Comparison of ENCODE assay signal across 8 mouse cellular contexts in the genomic region with DNA sequence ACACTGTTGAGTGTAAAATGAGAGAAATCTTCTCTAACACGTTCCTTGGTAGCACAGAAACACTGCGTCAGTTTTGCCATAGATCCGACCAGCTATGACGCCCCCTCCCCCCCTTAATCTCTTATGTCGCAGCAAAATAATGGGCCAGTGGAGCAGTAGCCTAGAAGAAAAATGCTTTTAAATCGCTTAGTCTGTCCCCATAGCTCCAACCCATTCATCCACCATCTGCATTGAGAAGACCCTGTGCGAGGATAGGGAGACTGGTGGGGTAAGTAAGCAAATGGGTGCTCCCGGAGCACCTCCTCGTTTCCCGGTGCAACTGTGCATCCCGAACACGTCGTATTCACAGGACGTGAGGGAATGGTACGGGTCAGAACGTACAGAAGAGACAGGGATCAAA. TPM values are rescaled to one million over a fixed set of nuclear protein-coding genes. Genes with fewer than 3 reads are reported as not detected.
DNase-seq lines count a peak whose midpoint lies in the region; ATAC-seq and TF ChIP-seq lines count a peak whose summit lies in the region.

No protein-coding gene starts in this region.

- H3K4me2 ChIP-seq in heart, embryonic 16.5 days (ENCODE audit: low read depth, low read length): peak overlapping the region; percentile 78
- H3K4me2 ChIP-seq in intestine, postnatal 0 days (replicated peaks; ENCODE audit: low read depth): peak overlapping the region; percentile 91
- H3K4me2 ChIP-seq in neural tube, embryonic 14.5 days (ENCODE audit: low read depth, low read length): peak overlapping the region; percentile 64

- H3K4me3 ChIP-seq in heart, embryonic 16.5 days (ENCODE audit: low read length): peak overlapping the region; percentile 95
- peak overlapping the region; percentile 99 for H3K4me3 ChIP-seq in E14TG2a.4 (replicated peaks; ENCODE audit: low read length)
- H3K4me3 ChIP-seq in intestine, postnatal 0 days (ENCODE audit: low read depth, low read length): peak overlapping the region; percentile 76
- H3K4me3 ChIP-seq in neural tube, embryonic 14.5 days (ENCODE audit: low read depth, low read length): peak overlapping the region; percentile 79

- no peak for ATAC-seq in heart, embryonic 16.5 days (replicated peaks; ENCODE audit: extremely low read depth, insufficient read depth, low FRiP score)
- no peak for ATAC-seq in intestine, postnatal 0 days
- peak; percentile 18 for ATAC-seq in neural tube, embryonic 14.5 days (ENCODE audit: low read depth)

- no peak for DNase-seq in heart, adult 8-10 months (ENCODE audit: low spot score)
- DNase-seq in embryo, embryonic 11 days: peak; percentile 37
- DNase-seq in spleen, postnatal 4 days (ENCODE audit: low spot score in 2 of 2): no peak
- DNase-seq in cerebellum, adult 11 months: no peak

- no peaks in the 10 kb centered on the region for H3K36me3 ChIP-seq in heart, embryonic 16.5 days (ENCODE audit: control insufficient read depth, insufficient read depth)
- H3K36me3 ChIP-seq in E14TG2a.4 (ENCODE audit: insufficient read depth, low read length): no peaks in the 10 kb centered on the region
- H3K36me3 ChIP-seq in intestine, postnatal 0 days (ENCODE audit: control insufficient read depth, insufficient read depth): no peaks in the 10 kb centered on the region
- H3K36me3 ChIP-seq in neural tube, embryonic 14.5 days (ENCODE audit: control insufficient read depth, insufficient read depth, low read length): no peaks in the 10 kb centered on the region

- no peak for TF ChIP-seq CTCF in E14TG2a.4 (conservative IDR thresholded peaks at IDR 0.05; ENCODE audit: low read length)
- TF ChIP-seq CTCF in intestine, postnatal 0 days (IDR thresholded peaks at IDR 0.05; ENCODE audit: low read depth): no peak

- H3K27ac ChIP-seq in heart, embryonic 16.5 days (ENCODE audit: low read length): peak overlapping the region; percentile 85
- peak overlapping the region; percentile 37 for H3K27ac ChIP-seq in intestine, postnatal 0 days (ENCODE audit: low read depth, low read length)
- H3K27ac ChIP-seq in neural tube, embryonic 14.5 days (ENCODE audit: low read depth, low read length): peak overlapping the region; percentile 93

- no peaks in the 10 kb centered on the region for H3K27me3 ChIP-seq in heart, embryonic 16.5 days (ENCODE audit: control insufficient read depth, insufficient read depth, low read length)
- no peaks in the 10 kb centered on the region for H3K27me3 ChIP-seq in E14TG2a.4 (ENCODE audit: insufficient read depth, low read length)
- H3K27me3 ChIP-seq in intestine, postnatal 0 days (replicated peaks; ENCODE audit: control insufficient read depth, insufficient read depth, low read length): no peaks in the 10 kb centered on the region
- H3K27me3 ChIP-seq in neural tube, embryonic 14.5 days (ENCODE audit: control insufficient read depth, insufficient read depth, low read length): no peaks in the 10 kb centered on the region

- 1% methylated on average over 16 of the region's 16 CpGs for WGBS in heart, embryonic 16.5 days
- WGBS in intestine, postnatal 0 days: under 1% methylated on average over 16 of the region's 16 CpGs
- WGBS in neural tube, embryonic 14.5 days: under 1% methylated on average over 16 of the region's 16 CpGs

- no peaks in the 10 kb centered on the region for H3K9me3 ChIP-seq in heart, embryonic 16.5 days (replicated peaks; ENCODE audit: control insufficient read depth, low read length)
- H3K9me3 ChIP-seq in E14TG2a.4 (ENCODE audit: low read length): no peaks in the 10 kb centered on the region
- no peaks in the 10 kb centered on the region for H3K9me3 ChIP-seq in intestine, postnatal 0 days (ENCODE audit: control insufficient read depth)
- H3K9me3 ChIP-seq in neural tube, embryonic 14.5 days (ENCODE audit: control insufficient read depth, low read length): no peaks in the 10 kb centered on the region

- H3K9ac ChIP-seq in heart, embryonic 16.5 days (ENCODE audit: low read length): peak overlapping the region; percentile 86
- peak overlapping the region; percentile 52 for H3K9ac ChIP-seq in intestine, postnatal 0 days (ENCODE audit: low read depth, low read length)
- peak overlapping the region; percentile 92 for H3K9ac ChIP-seq in neural tube, embryonic 14.5 days (replicated peaks; ENCODE audit: low read depth, low read length)

- H3K4me1 ChIP-seq in heart, embryonic 16.5 days (ENCODE audit: control insufficient read depth, insufficient read depth, low read length): peaks cover 28% of the 10 kb centered on the region
- H3K4me1 ChIP-seq in E14TG2a.4 (replicated peaks; ENCODE audit: low read depth, low read length): peaks cover 25% of the 10 kb centered on the region
- peaks cover 3% of the 10 kb centered on the region; the same call in 1 of the 2 replicates for H3K4me1 ChIP-seq in intestine, postnatal 0 days (replicated peaks; ENCODE audit: control insufficient read depth, insufficient read depth, low read length)
- H3K4me1 ChIP-seq in neural tube, embryonic 14.5 days (ENCODE audit: control insufficient read depth, insufficient read depth, low read length): peaks cover 14% of the 10 kb centered on the region

RNA-seq across cellular contexts. Expression of gene Prepl, which starts 0.4 kb away (rescaled TPM):
- 26.4 and 32.8 TPM in 2 replicates for polyA plus RNA-seq in heart, embryonic 16.5 days (2015; fragmentation: Nextera tagmentation; extraction: Ambion mirVana)
- 100 to 1,000 TPM; 103 to 130 (median 122) TPM for total RNA-seq in heart, adult 8-10 months (2022)
- 13.7 and 13.8 TPM in 2 replicates for polyA plus RNA-seq in intestine, postnatal 0 days (2015; fragmentation: Nextera tagmentation; extraction: Ambion mirVana)
- 177 and 199 TPM in 2 replicates for polyA plus RNA-seq in neural tube, embryonic 14.5 days (2014; fragmentation: Nextera tagmentation; extraction: Ambion mirVana)

RNA-seq across cellular contexts. Expression of gene Camkmt, which starts 0.7 kb away (rescaled TPM):
- 5.7 and 6.7 TPM in 2 replicates for polyA plus RNA-seq in heart, embryonic 16.5 days (2015; fragmentation: Nextera tagmentation; extraction: Ambion mirVana)
- 1 to 10 TPM; 2.8 to 4.1 (median 3.2) TPM for total RNA-seq in heart, adult 8-10 months (2022)
- polyA plus RNA-seq in intestine, postnatal 0 days (2015; fragmentation: Nextera tagmentation; extraction: Ambion mirVana): 7.7 and 9.2 TPM in 2 replicates
- 21.7 and 24.5 TPM in 2 replicates for polyA plus RNA-seq in neural tube, embryonic 14.5 days (2014; fragmentation: Nextera tagmentation; extraction: Ambion mirVana)

Comparison
In these comparisons a context has a peak if more than half of its experiments do, and no peak if none do; other contexts are left out.
1. H3K27ac ChIP-seq: peak in every context shown above with its lines; median percentile 93 in neural tube, embryonic 14.5 days; 85 in heart, embryonic 16.5 days; 37 in intestine, postnatal 0 days.